Mouse (Mus musculus) erythroblast, embryonic 14.5 days (primary cell): Measurements from ENCODE around the gene Frk.

ENCODE experiments used
- GATA1 ChIP-seq: IDR thresholded peaks from 2 replicates; pipeline ENCODE4 v1.6.1; 2012; ENCODE audit warnings: low read length, inconsistent platforms, mixed read lengths
- TAL1 ChIP-seq: IDR thresholded peaks from 3 replicates; pipeline ENCODE4 v1.6.1; 2012; ENCODE audit warnings: low read length, inconsistent platforms, mixed read lengths

- no peak for TF ChIP-seq GATA1
- TF ChIP-seq TAL1: no peak
Measured at GRCm38 (mm10) chr10:34485079-34485478, 1.9 kb downstream of the Frk start.
